Mouse (Mus musculus) limb, embryonic 14.5 days (tissue): ENCODE measurements around the gene Creb3. TPM values are rescaled to one million over a fixed set of nuclear protein-coding genes. Genes with fewer than 3 reads are reported as not detected.
A peak's percentile ranks its signal among the peaks of the same experiment; 100 is the strongest.

ENCODE experiments used
- ATAC-seq: fragments of 200-750 bp; cut with Nextera tagmentation; 2 replicates; pipeline ENCODE4 v1.8.0; 2017; ENCODE audit warnings: low read depth, moderate number of reproducible peaks, moderate TSS enrichment; ENCODE audit not compliant: low FRiP score
- DNase-seq: peaks from one replicate; pipeline ENCODE4 v3.0.0-alpha.2; 2015; ENCODE audit warnings: low spot score
- H3K27ac ChIP-seq: fragments of 300-500 bp; sonication (generic); replicated peaks from 2 replicates; pipeline ENCODE4 v1.5.1; 2014; ENCODE audit warnings: low read depth, mild to moderate bottlenecking, low read length, moderate library complexity, mixed read lengths
- H3K27me3 ChIP-seq: fragments of 300-500 bp; sonication (generic); 2 replicates; pipeline ENCODE4 v1.6.1; 2014; ENCODE audit warnings: low read length, mixed read lengths; ENCODE audit not compliant: control insufficient read depth, insufficient read depth
- H3K36me3 ChIP-seq: fragments of 300-500 bp; sonication (generic); 2 replicates; pipeline ENCODE4 v1.6.1; 2014; ENCODE audit warnings: mild to moderate bottlenecking, low read length, moderate library complexity, mixed read lengths; ENCODE audit not compliant: control insufficient read depth, insufficient read depth
- H3K4me1 ChIP-seq: fragments of 300-500 bp; sonication (generic); 2 replicates; pipeline ENCODE4 v1.6.1; 2014; ENCODE audit warnings: antibody characterized with exemption, low read length, mixed read lengths; ENCODE audit not compliant: control insufficient read depth, insufficient read depth
- H3K4me2 ChIP-seq: fragments of 300-500 bp; sonication (generic); replicated peaks from 2 replicates; pipeline ENCODE4 v1.6.1; 2014; ENCODE audit warnings: low read depth, mild to moderate bottlenecking, low read length, moderate library complexity; ENCODE audit not compliant: severe bottlenecking
- H3K4me3 ChIP-seq: fragments of 300-500 bp; sonication (generic); replicated peaks from 2 replicates; pipeline ENCODE4 v1.5.1; 2014; ENCODE audit warnings: low read length
- H3K9ac ChIP-seq: fragments of 300-500 bp; sonication (generic); 2 replicates; pipeline ENCODE4 v1.6.1; 2014; ENCODE audit warnings: mild to moderate bottlenecking, low read depth, low read length, moderate library complexity; ENCODE audit not compliant: severe bottlenecking
- H3K9me3 ChIP-seq: fragments of 300-500 bp; sonication (generic); 2 replicates; pipeline ENCODE4 v1.6.1; 2016; ENCODE audit warnings: low read length; ENCODE audit not compliant: control insufficient read depth
- POLR2A ChIP-seq: fragments of 200-500 bp; IDR thresholded peaks from 2 replicates; pipeline ENCODE4 v1.8.0; 2012; ENCODE audit warnings: inconsistent platforms, mild to moderate bottlenecking, moderate library complexity, borderline replicate concordance; ENCODE audit not compliant: insufficient read depth, insufficient read length; ENCODE audit errors: extremely low read depth
- WGBS: fragments of 180-500 bp; shearing (Covaris S2); extraction: QIAGEN DNeasy Blood & Tissue Kit; methylation state at CpG from one replicate; pipeline ENCODE4 v1.1.7; 2014; 5-methylcytosine and 5-hydroxymethylcytosine counted together
- polyA plus RNA-seq, 2 experiments: library from polyadenylated mRNA; depleted of rRNA in 1 of 2; stranded (reverse) in 1 of 2; unstranded in 1 of 2; fragments of >200 nt; fragmentation: Nextera tagmentation in 1 of 2; extraction: Ambion mirVana in 1 of 2; gene quantifications; 2 replicates each; pipeline versions ENCODE4 v1.2.1 to v1.2.3; 2012 to 2014

Creb3 gene
- polyA plus RNA-seq, 2 experiments, result 51.7 to 78.5 TPM

- Histone ChIP-seq H3K4me3 (peak overlapping the region; percentile 90), H3K9me3 (no peaks in the 10 kb centered on the region), H3K27me3 (no peaks in the 10 kb centered on the region), H3K9ac (peak overlapping the region; percentile 80), H3K36me3 (peaks cover 45% of the 10 kb centered on the region), H3K27ac (peak overlapping the region; percentile 73; the same call in 1 of the 2 replicates), H3K4me2 (peak overlapping the region; percentile 93), H3K4me1 (peaks cover 26% of the 10 kb centered on the region)
- no peak for TF ChIP-seq POLR2A
- no peak for ATAC-seq
- DNase-seq, result no peak
- 4% methylated on average over 10 of the region's 10 CpGs for WGBS
Measured at GRCm38 (mm10) chr4:43579256-43579655, 17.1 kb downstream of the Creb3 start.

GRCm38 (mm10) chr4:43579731-43580130 is 17.6 kb downstream of the Creb3 start:
- peak overlapping the region; percentile 90 for H3K4me3 ChIP-seq
- no peaks in the 10 kb centered on the region for H3K27me3 ChIP-seq
- WGBS, result 80% methylated on average over 6 of the region's 6 CpGs
- DNase-seq, result no peak
- ATAC-seq, result no peak
- no peaks in the 10 kb centered on the region for H3K9me3 ChIP-seq
- peak overlapping the region; percentile 80 for H3K9ac ChIP-seq
- peaks cover 26% of the 10 kb centered on the region for H3K4me1 ChIP-seq
- no peak overlapping the region for H3K27ac ChIP-seq
- no peak for TF ChIP-seq POLR2A
- H3K4me2 ChIP-seq, result peak overlapping the region; percentile 93
- peaks cover 48% of the 10 kb centered on the region for H3K36me3 ChIP-seq

GRCm38 (mm10) chr4:43580721-43581120 is 18.6 kb downstream of the Creb3 start:
- peaks cover 42% of the 10 kb centered on the region for H3K36me3 ChIP-seq
- WGBS, result 91% methylated on average over 5 of the region's 5 CpGs
- ATAC-seq, result no peak

GRCm38 (mm10) chr4:43581381-43581780 is 19.2 kb downstream of the Creb3 start:
- Histone ChIP-seq H3K9ac (no peak overlapping the region), H3K36me3 (peaks cover 42% of the 10 kb centered on the region), H3K27ac (no peak overlapping the region), H3K4me2 (no peak overlapping the region), H3K9me3 (no peaks in the 10 kb centered on the region), H3K4me3 (no peak overlapping the region), H3K4me1 (peaks cover 23% of the 10 kb centered on the region), H3K27me3 (no peaks in the 10 kb centered on the region)
- ATAC-seq (no peak), DNase-seq (no peak)
- TF ChIP-seq POLR2A, result no peak
- whole genome bisulfite sequencing, result 93% methylated on average over 12 of the region's 12 CpGs

More at GRCm38 (mm10) chr4:43580721-43581120, 18.6 kb downstream of the Creb3 start:
- no peak overlapping the region for H3K4me3 ChIP-seq
- H3K9me3 ChIP-seq, result no peaks in the 10 kb centered on the region
- no peak for TF ChIP-seq POLR2A
- no peaks in the 10 kb centered on the region for H3K27me3 ChIP-seq
- H3K27ac ChIP-seq, result no peak overlapping the region
- DNase-seq, result no peak
- peaks cover 26% of the 10 kb centered on the region for H3K4me1 ChIP-seq
- H3K9ac ChIP-seq, result no peak overlapping the region
- H3K4me2 ChIP-seq, result no peak overlapping the region

- Histone ChIP-seq H3K4me3 (no peak overlapping the region), H3K27ac (no peak overlapping the region), H3K4me2 (no peak overlapping the region), H3K27me3 (no peaks in the 10 kb centered on the region), H3K9me3 (no peaks in the 10 kb centered on the region), H3K9ac (no peak overlapping the region), H3K36me3 (peaks cover 42% of the 10 kb centered on the region), H3K4me1 (peaks cover 14% of the 10 kb centered on the region)
- no peak for DNase-seq
- no peak for TF ChIP-seq POLR2A
- 89% methylated on average over 5 of the region's 5 CpGs for WGBS
- no peak for ATAC-seq
Measured at GRCm38 (mm10) chr4:43582241-43582640, 20.1 kb downstream of the Creb3 start.

GRCm38 (mm10) chr4:43583421-43583820 is 21.3 kb downstream of the Creb3 start:
- WGBS, result 68% methylated on average over 7 of the region's 7 CpGs
- H3K9ac ChIP-seq, result no peak overlapping the region
- no peak for DNase-seq
- no peaks in the 10 kb centered on the region for H3K9me3 ChIP-seq
- H3K27me3 ChIP-seq, result no peaks in the 10 kb centered on the region
- TF ChIP-seq POLR2A, result no peak
- H3K4me3 ChIP-seq, result no peak overlapping the region
- peaks cover 11% of the 10 kb centered on the region; the same call in 1 of the 2 replicates for H3K4me1 ChIP-seq
- H3K4me2 ChIP-seq, result no peak overlapping the region
- peaks cover 42% of the 10 kb centered on the region for H3K36me3 ChIP-seq
- no peak for ATAC-seq
- no peak overlapping the region for H3K27ac ChIP-seq
